Mouse (Mus musculus) cerebellum, adult 2 months (tissue): ENCODE data around the gene Prss56. TPM values are rescaled to one million over a fixed set of nuclear protein-coding genes. Genes with fewer than 3 reads are reported as not detected.
A peak's percentile ranks its signal among the peaks of the same experiment; 100 is the strongest.

Experiments
- DNase-seq, 2 experiments: peaks; one replicate each; pipeline ENCODE4 v3.0.0; 2021
- H3K27ac ChIP-seq: fragments of 200-500 bp; 2 replicates; pipeline ENCODE4 v1.5.1; 2012; ENCODE audit warnings: low read length, control low read depth, inconsistent platforms; ENCODE audit not compliant: insufficient read depth
- H3K27me3 ChIP-seq: fragments of 200-500 bp; 2 replicates; pipeline ENCODE4 v1.6.1; 2012; ENCODE audit warnings: inconsistent platforms, mild to moderate bottlenecking, low read length, moderate library complexity; ENCODE audit not compliant: control insufficient read depth, insufficient read depth
- H3K4me1 ChIP-seq: fragments of 200-500 bp; 2 replicates; pipeline ENCODE4 v1.6.1; 2011; ENCODE audit warnings: low read length; ENCODE audit not compliant: control insufficient read depth, insufficient read depth
- H3K4me3 ChIP-seq: fragments of 200-500 bp; replicated peaks from 2 replicates; pipeline ENCODE3; 2011; ENCODE audit warnings: mild to moderate bottlenecking, low read depth, low read length, control low read depth; ENCODE audit not compliant: insufficient read depth
- CTCF ChIP-seq: fragments of 200-500 bp; IDR thresholded peaks from 2 replicates; pipeline ENCODE4 v1.5.1; 2011; ENCODE audit warnings: low read depth, mild to moderate bottlenecking, control low read depth, low read length, moderate library complexity, borderline replicate concordance; ENCODE audit not compliant: insufficient read depth
- POLR2A ChIP-seq: fragments of 200-500 bp; IDR thresholded peaks from 2 replicates; pipeline ENCODE4 v1.6.1; 2011; ENCODE audit warnings: low read length, control low read depth, borderline replicate concordance; ENCODE audit not compliant: insufficient read depth
- WGBS: fragments of 180-500 bp; shearing (Covaris S2); methylation state at CpG from one replicate; pipeline ENCODE4 v1.1.7; 2018; 5-methylcytosine and 5-hydroxymethylcytosine counted together
- polyA plus RNA-seq: library from polyadenylated mRNA; depleted of rRNA; stranded (reverse); fragments of >200 nt; gene quantifications from 2 replicates; pipeline ENCODE4 v1.2.3, GENCODE M21; 2012; rRNA removed

Gene Prss56
- polyA plus RNA-seq, 1 experiment, result 0.10 TPM

- H3K4me3 ChIP-seq, result no peak overlapping the region
- H3K4me1 ChIP-seq, result no peaks in the 10 kb centered on the region; the same call in 1 of the 2 replicates
- no peaks in the 10 kb centered on the region for H3K27me3 ChIP-seq
- peak in 1 of 2 experiments; percentile 23 for DNase-seq
- whole genome bisulfite sequencing, result 35% methylated on average over 3 of the region's 3 CpGs
- TF ChIP-seq POLR2A (no peak), CTCF (peak; percentile 61)
- no peak overlapping the region for H3K27ac ChIP-seq
These were observed 34.8 kb downstream of the Prss56 start for GRCm38 (mm10) chr1:87217938-87218337.

- no peak for DNase-seq
- TF ChIP-seq CTCF (no peak), POLR2A (no peak)
- Histone ChIP-seq H3K4me3 (no peak overlapping the region), H3K27ac (no peak overlapping the region), H3K4me1 (peaks cover 20% of the 10 kb centered on the region), H3K27me3 (no peaks in the 10 kb centered on the region)
- WGBS, result 94% methylated on average over 8 of the region's 8 CpGs
These were observed 42.6 kb downstream of the Prss56 start for GRCm38 (mm10) chr1:87225739-87226138.

- H3K4me1 ChIP-seq, result peaks cover 20% of the 10 kb centered on the region
- no peak overlapping the region for H3K27ac ChIP-seq
- H3K27me3 ChIP-seq, result no peaks in the 10 kb centered on the region
- TF ChIP-seq POLR2A (no peak), CTCF (no peak)
- peak; percentile 34 to 45 for DNase-seq
- WGBS, result 100% methylated on average over 1 of the region's 1 CpGs
- no peak overlapping the region for H3K4me3 ChIP-seq
These were observed 43.5 kb downstream of the Prss56 start for GRCm38 (mm10) chr1:87226409-87227159.

GRCm38 (mm10) chr1:87227160-87227550 lies 44.0 kb downstream of the Prss56 start:
- Histone ChIP-seq H3K4me1 (peaks cover 20% of the 10 kb centered on the region), H3K27me3 (no peaks in the 10 kb centered on the region), H3K4me3 (no peak overlapping the region), H3K27ac (peak overlapping the region; percentile 44; the same call in 1 of the 2 replicates)
- peak; percentile 88 to 95 for DNase-seq
- TF ChIP-seq CTCF (no peak), POLR2A (no peak)
- WGBS, result 15% methylated on average over 3 of the region's 3 CpGs

GRCm38 (mm10) chr1:87230606-87231005 lies 47.5 kb downstream of the Prss56 start:
- no peak for TF ChIP-seq CTCF
- no peak for TF ChIP-seq POLR2A
- DNase-seq, result no peak
- whole genome bisulfite sequencing, result 83% methylated on average over 5 of the region's 5 CpGs
- peaks cover 20% of the 10 kb centered on the region for H3K4me1 ChIP-seq
- no peak overlapping the region for H3K4me3 ChIP-seq
- H3K27ac ChIP-seq, result no peak overlapping the region
- H3K27me3 ChIP-seq, result no peaks in the 10 kb centered on the region

GRCm38 (mm10) chr1:87232197-87232596 lies 49.1 kb downstream of the Prss56 start:
- Histone ChIP-seq H3K27ac (no peak overlapping the region), H3K27me3 (no peaks in the 10 kb centered on the region), H3K4me1 (peaks cover 15% of the 10 kb centered on the region), H3K4me3 (no peak overlapping the region)
- TF ChIP-seq CTCF (no peak), POLR2A (no peak)
- 55% methylated on average over 7 of the region's 7 CpGs for WGBS
- no peak for DNase-seq

Other genes with a start within 250 kb of the Prss56 start
- gene Alppl2, start 93.4 kb upstream of the Prss56 start, polyA plus RNA-seq, result not detected in 2 replicates
- gene Alpi, start 81.7 kb upstream of the Prss56 start, polyA plus RNA-seq, result not detected in 2 replicates
- gene Akp3, start 58.3 kb upstream of the Prss56 start, polyA plus RNA-seq, result 0.08 TPM in 2 replicates
- 15.5 and 16.0 TPM in 2 replicates for gene Ecel1, start 26.8 kb upstream of the Prss56 start, polyA plus RNA-seq
- not detected in 2 replicates for gene Chrnd, start 7.3 kb downstream of the Prss56 start, polyA plus RNA-seq
- not detected in 2 replicates for gene Chrng, start 21.3 kb downstream of the Prss56 start, polyA plus RNA-seq
- 51.4 and 56.2 TPM in 2 replicates for gene Eif4e2, start 30.6 kb downstream of the Prss56 start, polyA plus RNA-seq
- 61.8 and 65.7 TPM in 2 replicates for gene Efhd1, start 81.0 kb downstream of the Prss56 start, polyA plus RNA-seq
- gene Gigyf2, start 143.7 kb downstream of the Prss56 start, polyA plus RNA-seq, result 61.4 and 63.1 TPM in 2 replicates
- gene Kcnj13, start 211.4 kb downstream of the Prss56 start, polyA plus RNA-seq, result 5.5 and 18.2 TPM in 2 replicates